Mouse (Mus musculus): Measurements from ENCODE around the gene Oprl1. TPM values are rescaled to one million over a fixed set of nuclear protein-coding genes. Genes with fewer than 3 reads are reported as not detected.

Gene Oprl1
- total RNA-seq, 1 experiment from 2014 or later, result 0.81 TPM

DNA sequence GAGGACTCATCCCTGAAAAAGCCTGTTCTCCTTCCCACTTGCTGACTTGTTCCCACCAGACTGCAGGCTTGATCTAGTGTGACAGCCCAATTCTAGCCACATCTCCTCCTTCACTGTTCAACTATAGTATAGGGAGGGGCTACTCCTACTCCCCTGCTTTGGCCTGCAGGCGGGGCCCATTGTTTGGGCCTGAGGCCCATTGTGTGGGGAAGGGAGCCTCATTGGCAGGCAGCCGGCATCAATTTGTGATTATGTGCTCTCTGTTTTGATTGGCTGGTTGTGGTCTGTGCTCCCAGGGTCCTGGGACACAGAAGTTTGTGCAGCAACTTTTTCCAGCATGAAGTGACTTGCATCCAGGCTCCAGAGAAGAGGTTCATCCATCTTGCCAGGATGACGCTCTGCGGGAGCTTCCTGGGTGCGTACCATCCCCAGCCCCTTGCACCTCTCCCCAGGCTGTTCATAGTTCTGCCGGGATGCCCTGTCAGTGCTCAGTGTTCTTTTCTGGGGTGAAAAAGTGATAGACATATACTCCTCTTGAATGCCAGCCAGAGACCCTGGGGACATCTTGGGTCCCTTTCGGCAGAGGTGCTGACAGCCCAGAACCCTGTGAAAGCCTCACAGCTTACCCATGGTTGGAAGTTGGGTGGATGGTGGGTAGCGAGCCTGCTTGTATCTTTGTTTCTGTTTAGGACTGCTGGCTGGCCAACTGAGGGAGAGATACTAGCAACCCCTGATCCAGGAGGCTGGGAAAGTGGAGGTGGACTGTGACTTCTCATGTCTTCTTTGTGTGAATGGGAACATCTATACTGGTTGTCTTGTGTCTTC lies 48.4 kb downstream of the Oprl1 start, which contains the start of gene Myt1:
Gene Myt1 (plus strand): TSS at position 327 of the 825 bp plus-strand sequence.
- ATAC-seq (ENCODE audit: extremely low read depth, insufficient number of reproducible peaks, low FRiP score, poor library complexity, severe bottlenecking), result no peak

DNA sequence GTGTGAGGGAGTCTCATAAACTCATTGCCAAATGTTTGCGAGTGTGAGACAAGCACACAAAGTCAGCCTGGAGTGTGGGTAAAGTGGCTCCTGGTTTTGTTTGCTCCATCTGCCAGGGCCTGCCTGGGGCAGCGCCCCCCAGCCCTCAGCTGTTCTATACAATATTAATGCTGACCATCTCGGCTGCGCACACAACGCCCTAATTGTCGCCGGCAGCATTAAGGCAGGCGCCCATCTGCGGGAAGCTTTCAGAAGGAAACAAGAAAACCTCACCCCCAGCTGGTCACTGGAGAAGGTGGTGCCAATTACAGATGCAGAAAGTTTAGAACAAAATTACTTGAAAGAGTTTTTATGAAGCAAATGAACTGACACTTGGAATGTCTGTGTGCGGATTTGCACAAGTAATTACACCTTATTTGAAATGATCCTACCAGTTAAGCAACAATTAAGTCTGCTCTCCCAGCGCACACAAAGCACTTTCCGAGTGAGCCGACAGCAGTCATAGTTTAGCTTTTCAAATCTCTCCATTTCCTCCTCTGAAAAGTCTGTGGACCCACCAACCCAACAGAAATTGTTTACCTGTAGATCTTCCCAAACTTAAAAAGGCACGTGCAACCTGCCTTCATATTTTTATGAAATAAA lies 49.2 kb downstream of the Oprl1 start:
- no peak for ATAC-seq (ENCODE audit: extremely low read depth, insufficient number of reproducible peaks, low FRiP score, poor library complexity, severe bottlenecking)

DNA sequence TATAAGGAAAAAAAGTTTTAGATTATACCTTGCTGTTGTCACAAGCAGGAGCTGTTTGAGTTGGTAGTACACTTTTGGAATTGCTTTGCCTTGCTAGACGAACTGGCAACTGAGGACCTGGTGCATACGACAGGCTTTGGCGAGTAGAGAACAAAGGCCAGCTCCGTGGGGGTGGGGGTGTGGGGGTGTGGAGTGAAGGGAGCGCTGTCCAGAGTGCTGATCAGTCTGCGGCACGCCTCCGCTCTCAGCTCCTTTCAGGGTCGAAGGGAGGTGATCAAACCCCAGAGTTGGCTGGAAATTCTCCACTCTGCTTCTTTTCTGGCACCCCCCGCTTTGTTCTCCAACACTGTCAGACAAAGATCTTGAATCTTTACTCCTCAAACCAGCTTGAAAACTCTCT lies 49.8 kb downstream of the Oprl1 start:
- ATAC-seq (ENCODE audit: extremely low read depth, insufficient number of reproducible peaks, low FRiP score, poor library complexity, severe bottlenecking), result no peak

DNA sequence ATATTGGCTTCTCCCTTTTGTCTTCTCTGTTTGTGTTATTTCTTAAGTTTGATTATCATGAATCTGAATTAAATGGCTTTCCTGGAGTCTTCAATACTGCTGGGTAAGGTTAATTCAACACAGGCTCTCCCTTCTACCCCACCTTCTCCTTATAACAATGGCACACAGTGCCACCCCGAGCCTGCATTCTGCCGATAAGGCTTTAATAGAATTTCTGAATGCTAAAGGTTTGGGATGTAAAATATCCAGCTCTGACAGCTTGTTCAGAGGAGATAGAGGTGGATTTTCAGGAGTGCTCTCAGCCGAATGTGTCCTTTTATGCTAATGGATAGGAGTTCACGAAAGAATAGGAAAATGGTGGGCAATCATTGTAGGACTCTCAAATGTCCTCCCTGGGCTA lies 50.4 kb downstream of the Oprl1 start:
- ATAC-seq (ENCODE audit: extremely low read depth, insufficient number of reproducible peaks, low FRiP score, poor library complexity, severe bottlenecking), result no peak

DNA sequence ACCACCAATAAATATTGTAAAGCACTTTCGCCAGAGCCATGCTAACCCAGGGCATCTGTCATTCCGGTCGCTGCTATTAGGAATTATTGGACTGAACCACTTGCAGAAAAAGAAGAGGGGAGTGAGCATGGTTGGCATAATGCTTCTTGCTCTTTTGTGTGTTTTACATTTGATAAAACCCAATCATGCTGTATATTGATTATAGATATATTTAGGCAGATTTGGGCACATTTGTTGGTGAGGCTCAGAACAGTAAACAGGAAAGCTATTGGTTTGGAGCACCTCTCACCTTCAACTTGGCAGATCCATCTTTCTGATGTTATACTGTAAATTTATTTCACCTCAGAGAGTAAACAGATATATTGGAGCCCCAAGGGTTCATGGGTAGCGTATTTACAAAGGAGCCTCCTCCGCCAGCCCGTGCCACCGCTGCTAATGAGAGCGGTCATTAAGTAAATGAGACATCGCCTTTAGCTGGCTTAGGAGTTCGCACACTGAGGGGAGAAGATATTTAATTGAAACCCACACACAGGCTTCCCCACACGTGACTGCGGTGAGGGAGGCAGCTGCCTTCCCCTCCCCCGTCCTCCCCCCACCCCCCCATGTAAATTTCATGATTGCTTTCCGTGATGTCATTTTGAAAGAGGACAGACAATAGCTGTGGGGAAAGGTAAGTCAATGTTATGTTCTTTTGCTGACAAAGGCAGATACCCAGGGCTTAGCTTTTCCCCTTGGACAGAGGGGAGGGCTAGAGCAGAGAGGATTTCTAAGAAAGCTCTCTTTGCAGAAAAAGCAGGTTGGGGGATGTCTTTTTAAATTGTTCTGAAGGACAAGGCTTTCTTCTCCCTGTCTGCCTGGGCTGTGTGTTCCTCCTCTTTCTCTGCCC lies 52.1 kb downstream of the Oprl1 start:
- no peak for ATAC-seq (ENCODE audit: extremely low read depth, insufficient number of reproducible peaks, low FRiP score, poor library complexity, severe bottlenecking)

DNA sequence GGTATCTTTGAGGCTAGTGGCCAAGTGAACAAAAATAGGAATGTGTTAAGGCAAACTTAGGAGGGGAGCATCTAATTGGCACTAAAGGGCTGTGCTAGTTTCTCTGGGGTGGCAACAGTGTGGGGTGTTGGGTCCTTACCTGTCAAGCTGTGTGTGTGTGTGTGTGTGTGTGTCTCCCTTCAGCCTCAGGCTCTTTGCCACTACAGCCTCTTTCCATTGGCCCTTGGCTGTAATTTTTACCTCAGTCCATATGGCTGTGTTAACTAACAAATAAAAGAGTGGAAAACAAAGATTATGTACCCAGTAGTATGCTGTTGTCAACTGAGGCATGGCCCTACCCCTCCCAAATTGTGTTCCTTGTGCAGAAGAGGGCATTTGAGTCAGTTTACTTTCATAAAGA lies 53.6 kb downstream of the Oprl1 start:
- no peak for ATAC-seq (ENCODE audit: extremely low read depth, insufficient number of reproducible peaks, low FRiP score, poor library complexity, severe bottlenecking)

DNA sequence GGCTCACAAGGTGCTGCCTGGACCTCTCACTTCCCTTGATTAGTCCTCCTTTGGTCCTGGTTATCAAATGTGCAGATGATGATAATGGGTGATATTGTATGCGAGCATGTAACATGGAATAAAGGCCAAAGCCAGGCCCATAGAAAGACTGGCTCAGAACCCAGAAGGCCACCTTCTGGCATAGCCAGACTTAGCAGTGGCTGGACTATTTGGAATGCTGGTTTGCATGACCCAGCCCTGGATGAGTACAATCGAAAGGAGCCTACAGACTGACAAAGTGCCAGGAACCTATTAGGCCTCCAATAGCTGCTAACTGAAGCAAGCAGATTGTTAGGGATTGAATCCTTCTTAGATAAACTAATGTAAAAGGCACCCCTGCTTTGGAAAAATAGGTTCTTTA lies 54.6 kb downstream of the Oprl1 start:
- ATAC-seq (ENCODE audit: extremely low read depth, insufficient number of reproducible peaks, low FRiP score, poor library complexity, severe bottlenecking), result no peak

Other genes starting within 250 kb of the Oprl1 start
- gene Abhd16b, start 221.8 kb upstream of the Oprl1 start, total RNA-seq (2017), result 0.35 TPM in 1 of 2 replicates, not detected in the other
- 54.2 and 61.4 TPM in 2 replicates for gene Tpd52l2, start 217.9 kb upstream of the Oprl1 start, total RNA-seq (2017)
- gene Dnajc5, start 194.5 kb upstream of the Oprl1 start, total RNA-seq (2017), result 81.3 and 85.7 TPM in 2 replicates
- gene Uckl1, start 130.1 kb upstream of the Oprl1 start, total RNA-seq (2017), result 142 and 143 TPM in 2 replicates
- 103 and 106 TPM in 2 replicates for gene Prpf6, start 123.1 kb upstream of the Oprl1 start, total RNA-seq (2017)
- 24.6 and 26.6 TPM in 2 replicates for gene Zfp512b, start 122.2 kb upstream of the Oprl1 start, total RNA-seq (2017)
- 6.9 and 9.7 TPM in 2 replicates for gene Samd10, start 115.8 kb upstream of the Oprl1 start, total RNA-seq (2017)
- not detected in 2 replicates for gene Gm29797, start 58.0 kb upstream of the Oprl1 start, total RNA-seq (2017)
- not detected in 2 replicates for gene Sox18, start 43.4 kb upstream of the Oprl1 start, total RNA-seq (2017)
- 18.4 and 24.7 TPM in 2 replicates for gene Tcea2, start 34.7 kb upstream of the Oprl1 start, total RNA-seq (2017)
- 175 and 197 TPM in 2 replicates for gene Rgs19, start 21.0 kb upstream of the Oprl1 start, total RNA-seq (2017)
- not detected in 2 replicates for gene Lkaaear1, start 16.6 kb upstream of the Oprl1 start, total RNA-seq (2017)
- gene Myt1, start 48.3 kb downstream of the Oprl1 start, total RNA-seq (2017), result 0.58 TPM in 1 of 2 replicates, not detected in the other
- 71.7 and 73.3 TPM in 2 replicates for gene Pcmtd2, start 122.8 kb downstream of the Oprl1 start, total RNA-seq (2017)
- gene Polr3k, start 149.3 kb downstream of the Oprl1 start, total RNA-seq (2017), result 12.5 and 14.1 TPM in 2 replicates